Mouse (Mus musculus) MEL (cell line): ENCODE measurements around the gene Mybpc2. TPM values are rescaled to one million over a fixed set of nuclear protein-coding genes. Genes with fewer than 3 reads are reported as not detected.

Source experiments
- DNase-seq: peaks from one replicate; pipeline ENCODE4 v3.0.0; 2011; ENCODE audit warnings: low read depth, low spot score
- H3K27ac ChIP-seq: 2 replicates; pipeline ENCODE4 v1.5.1; 2012; ENCODE audit warnings: low read depth, mild to moderate bottlenecking, control low read depth, low read length, moderate library complexity; ENCODE audit not compliant: control insufficient read depth
- H3K27me3 ChIP-seq, 2 experiments: fragments of 150-350 bp in 1 of 2; sonication (generic) in 1 of 2; 2 replicates each; pipeline ENCODE4 v1.6.1; 2012; ENCODE audit warnings: low read length in 2 of 2, mild to moderate bottlenecking in 2 of 2, improper control_type of control experiment in 1 of 2, moderate library complexity in 1 of 2; ENCODE audit not compliant: insufficient read depth in 2 of 2, control insufficient read depth in 1 of 2
- H3K36me3 ChIP-seq, 2 experiments: 2 replicates each; pipeline ENCODE4 v1.6.1; 2012 to 2014; ENCODE audit warnings: low read length in 2 of 2, improper control_type of control experiment in 1 of 2, inconsistent platforms in 1 of 2, mild to moderate bottlenecking in 1 of 2; ENCODE audit not compliant: insufficient read depth in 2 of 2, control insufficient read depth in 1 of 2
- H3K4me1 ChIP-seq, 2 experiments: fragments of 150-350 bp in 1 of 2; sonication (generic) in 1 of 2; 2 replicates each; pipeline ENCODE4 v1.6.1; 2012; ENCODE audit warnings: low read length in 2 of 2, improper control_type of control experiment in 1 of 2, mild to moderate bottlenecking in 1 of 2; ENCODE audit not compliant: insufficient read depth in 2 of 2, control insufficient read depth in 1 of 2
- H3K4me3 ChIP-seq, 2 experiments: fragments of 150-350 bp in 1 of 2; sonication (generic) in 1 of 2; 2 replicates each; pipeline ENCODE4 v1.5.1; 2012; ENCODE audit warnings: low read depth in 2 of 2, low read length in 2 of 2, mild to moderate bottlenecking in 2 of 2, moderate library complexity in 2 of 2, control low read depth in 1 of 2, improper control_type of control experiment in 1 of 2; ENCODE audit not compliant: control insufficient read depth in 1 of 2, insufficient read depth in 1 of 2
- H3K79me2 ChIP-seq: 2 replicates; pipeline ENCODE4 v1.6.1; 2012; ENCODE audit warnings: mild to moderate bottlenecking, low read length, moderate library complexity; ENCODE audit not compliant: control insufficient read depth, poor library complexity, insufficient read depth
- H3K9ac ChIP-seq: 2 replicates; pipeline ENCODE4 v1.6.1; 2012; ENCODE audit warnings: low read depth, mild to moderate bottlenecking, control low read depth, low read length, moderate library complexity; ENCODE audit not compliant: control insufficient read depth, poor library complexity, severe bottlenecking
- H3K9me3 ChIP-seq: fragments of 150-350 bp; sonication (generic); replicated peaks from 2 replicates; pipeline ENCODE4 v1.6.1; 2012; ENCODE audit warnings: mild to moderate bottlenecking, low read length, improper control_type of control experiment, moderate library complexity; ENCODE audit not compliant: insufficient read depth
- BHLHE40 ChIP-seq: IDR thresholded peaks from 2 replicates; pipeline ENCODE4 v1.6.1; 2012; ENCODE audit warnings: low read depth, mild to moderate bottlenecking, inconsistent platforms, low read length, improper control_type of control experiment, borderline replicate concordance
- CHD1 ChIP-seq: IDR thresholded peaks from 2 replicates; pipeline ENCODE4 v1.6.1; 2012; ENCODE audit warnings: low read depth, mild to moderate bottlenecking, inconsistent platforms, low read length, improper control_type of control experiment
- CHD2 ChIP-seq: IDR thresholded peaks from 2 replicates; pipeline ENCODE4 v1.6.1; 2011; ENCODE audit warnings: low read length, improper control_type of control experiment
- ELF1 ChIP-seq: IDR thresholded peaks from 2 replicates; pipeline ENCODE4 v1.6.1; 2014; ENCODE audit warnings: low read depth, mild to moderate bottlenecking, inconsistent platforms, low read length, improper control_type of control experiment, moderate library complexity
- EP300 ChIP-seq, 2 experiments: IDR thresholded peaks; 2 replicates each; pipeline ENCODE4 v1.6.1; 2011; ENCODE audit warnings: improper control_type of control experiment in 2 of 2, low read length in 2 of 2, low read depth in 1 of 2, mild to moderate bottlenecking in 1 of 2
- ETS1 ChIP-seq: IDR thresholded peaks from 2 replicates; pipeline ENCODE4 v1.6.1; 2012; ENCODE audit warnings: low read depth, mild to moderate bottlenecking, inconsistent platforms, low read length, improper control_type of control experiment, moderate library complexity
- GATA1 ChIP-seq: IDR thresholded peaks from 2 replicates; pipeline ENCODE4 v1.6.1; 2011; ENCODE audit warnings: low read depth, low read length, improper control_type of control experiment
- JUND ChIP-seq: IDR thresholded peaks from 2 replicates; pipeline ENCODE4 v1.6.1; 2011; ENCODE audit warnings: low read depth, mild to moderate bottlenecking, improper control_type of control experiment, low read length
- KAT2A ChIP-seq: conservative IDR thresholded peaks from 2 replicates; pipeline ENCODE4 v1.6.1; 2012; ENCODE audit warnings: low read depth, low read length, improper control_type of control experiment, inconsistent platforms
- MAFK ChIP-seq: IDR thresholded peaks from 2 replicates; pipeline ENCODE4 v1.6.1; 2011; ENCODE audit warnings: low read depth, mild to moderate bottlenecking, low read length, improper control_type of control experiment, borderline replicate concordance
- MAZ ChIP-seq: IDR thresholded peaks from 2 replicates; pipeline ENCODE4 v1.6.1; 2012; ENCODE audit warnings: low read depth, mild to moderate bottlenecking, inconsistent platforms, low read length, improper control_type of control experiment
- MEF2A ChIP-seq: IDR thresholded peaks from 2 replicates; pipeline ENCODE4 v1.6.1; 2014; ENCODE audit warnings: low read depth, mild to moderate bottlenecking, inconsistent platforms, low read length, improper control_type of control experiment; ENCODE audit not compliant: poor library complexity, insufficient replicate concordance, severe bottlenecking; ENCODE audit errors: extremely low read depth
- MYB ChIP-seq: IDR thresholded peaks from 2 replicates; pipeline ENCODE4 v1.6.1; 2011; ENCODE audit warnings: mild to moderate bottlenecking, low read depth, low read length, improper control_type of control experiment
- MYC ChIP-seq: IDR thresholded peaks from 2 replicates; pipeline ENCODE4 v1.6.1; 2011; ENCODE audit warnings: low read depth, mild to moderate bottlenecking, low read length, improper control_type of control experiment, moderate library complexity
- NELFE ChIP-seq: IDR thresholded peaks from 2 replicates; pipeline ENCODE4 v1.6.1; 2011; ENCODE audit warnings: low read depth, low read length, improper control_type of control experiment
- POLR2A ChIP-seq, 2 experiments: IDR thresholded peaks; 2 replicates each; pipeline ENCODE4 v1.6.1; 2011 to 2012; ENCODE audit warnings: low read length in 2 of 2, mild to moderate bottlenecking in 2 of 2, control low read depth in 1 of 2, improper control_type of control experiment in 1 of 2, low read depth in 1 of 2, moderate library complexity in 1 of 2; ENCODE audit not compliant: control insufficient read depth in 1 of 2, insufficient read depth in 1 of 2, poor library complexity in 1 of 2
- RAD21 ChIP-seq: IDR thresholded peaks from 2 replicates; pipeline ENCODE4 v1.6.1; 2011; ENCODE audit warnings: mild to moderate bottlenecking, low read depth, low read length, improper control_type of control experiment
- RCOR1 ChIP-seq: IDR thresholded peaks from 2 replicates; pipeline ENCODE4 v1.6.1; 2012; ENCODE audit warnings: low read depth, mild to moderate bottlenecking, inconsistent platforms, low read length, improper control_type of control experiment
- SIN3A ChIP-seq: IDR thresholded peaks from 2 replicates; pipeline ENCODE4 v1.6.1; 2012; ENCODE audit warnings: low read length, improper control_type of control experiment, inconsistent platforms
- TAL1 ChIP-seq: IDR thresholded peaks from 2 replicates; pipeline ENCODE4 v1.6.1; 2012; ENCODE audit warnings: mild to moderate bottlenecking, inconsistent platforms, low read length, moderate library complexity, mixed read lengths
- TBP ChIP-seq: IDR thresholded peaks from 2 replicates; pipeline ENCODE4 v1.8.0; 2011; ENCODE audit warnings: low read depth, low read length, improper control_type of control experiment
- USF1 ChIP-seq: IDR thresholded peaks from 2 replicates; pipeline ENCODE4 v1.6.1; 2014; ENCODE audit warnings: low read depth, mild to moderate bottlenecking, inconsistent platforms, low read length, improper control_type of control experiment, moderate library complexity
- USF2 ChIP-seq, 2 experiments: IDR thresholded peaks; 2 replicates each; pipeline ENCODE4 v1.6.1; 2011 to 2012; ENCODE audit warnings: improper control_type of control experiment in 2 of 2, low read length in 2 of 2, borderline replicate concordance in 1 of 2, inconsistent platforms in 1 of 2, low read depth in 1 of 2, mild to moderate bottlenecking in 1 of 2; ENCODE audit not compliant: insufficient read depth in 1 of 2
- ZKSCAN1 ChIP-seq: IDR thresholded peaks from 2 replicates; pipeline ENCODE4 v1.6.1; 2012; ENCODE audit warnings: low read depth, mild to moderate bottlenecking, inconsistent platforms, low read length, improper control_type of control experiment, moderate library complexity
- ZMIZ1 ChIP-seq: IDR thresholded peaks from 2 replicates; pipeline ENCODE4 v1.6.1; 2012; ENCODE audit warnings: low read depth, mild to moderate bottlenecking, inconsistent platforms, low read length, improper control_type of control experiment, moderate library complexity
- polyA plus RNA-seq, 2 experiments: library from polyadenylated mRNA; stranded (reverse) in 1 of 2; unstranded in 1 of 2; fragments of >175 nt in 1 of 2; fragments of >200 nt in 1 of 2; gene quantifications; 2 replicates each; pipeline versions ENCODE4 v1.2.1 to v1.2.4; 2012; ENCODE audit warnings: low replicate concordance in 2 of 2, low read depth in 1 of 2; ENCODE audit not compliant: insufficient read length in 2 of 2, insufficient read depth in 1 of 2, missing spikeins in 1 of 2
- total RNA-seq: library from RNA; depleted of rRNA; stranded (reverse); fragments of 300-350 nt; gene quantifications from 2 replicates; pipeline ENCODE4 v1.2.3, GENCODE M21; 2012

The Mybpc2 gene
- total and polyA plus RNA-seq, 3 experiments: not detected

GRCm38 (mm10) chr7:44532918-44533745 lies 8.7 kb upstream of the Mybpc2 start:
- Histone ChIP-seq H3K79me2 (no peaks in the 10 kb centered on the region), H3K9ac (no peak overlapping the region), H3K27me3 (no peaks in the 10 kb centered on the region), H3K27ac (no peak overlapping the region), H3K4me1 (peaks cover 0 to 6% of the 10 kb centered on the region in 2 experiments; a peak in 2 of 4 replicates), H3K9me3 (no peaks in the 10 kb centered on the region), H3K36me3 (0 out of 4 replicates have a peak, but pooled peaks cover 0 to 2% of the 10 kb centered on the region in 2 experiments), H3K4me3 (no peak overlapping the region)
- TF ChIP-seq ZMIZ1: no peak
- no peak for TF ChIP-seq ETS1
- no peak for DNase-seq

- 0 out of 4 replicates have a peak, but pooled peaks cover 0 to 2% of the 10 kb centered on the region in 2 experiments for H3K36me3 ChIP-seq
- peaks cover 0 to 6% of the 10 kb centered on the region in 2 experiments; a peak in 2 of 4 replicates for H3K4me1 ChIP-seq
These were observed 7.7 kb upstream of the Mybpc2 start, which contains the start of gene Spib for GRCm38 (mm10) chr7:44531946-44532732. Gene Spib (minus strand): TSS chr7:44532071.

GRCm38 (mm10) chr7:44531207-44531606 lies 6.8 kb upstream of the Mybpc2 start:
- Histone ChIP-seq H3K9ac (no peak overlapping the region), H3K36me3 (0 out of 4 replicates have a peak, but pooled peaks cover 0 to 2% of the 10 kb centered on the region in 2 experiments), H3K4me1 (peaks cover 0 to 6% of the 10 kb centered on the region in 2 experiments; a peak in 2 of 4 replicates)
- TF ChIP-seq RCOR1: no peak
- TF ChIP-seq MAFK: no peak
- no peak for TF ChIP-seq ZKSCAN1
- no peak for TF ChIP-seq CHD2
- TF ChIP-seq EP300 (IDR thresholded peaks at IDR 0.05; ENCODE audit: low read depth in 1 of 2, low read length in 2 of 2): no peak
- TF ChIP-seq ZMIZ1: no peak
- no peak for TF ChIP-seq BHLHE40
- TF ChIP-seq MYB: no peak
- TF ChIP-seq USF1: no peak
- TF ChIP-seq USF2 (IDR thresholded peaks at IDR 0.05; ENCODE audit: borderline replicate concordance in 1 of 2, insufficient read depth in 1 of 2, low read depth in 1 of 2, low read length in 2 of 2): no peak
- no peak for TF ChIP-seq RAD21
- TF ChIP-seq GATA1: no peak
- TF ChIP-seq SIN3A: no peak

More at GRCm38 (mm10) chr7:44531946-44532732, 7.7 kb upstream of the Mybpc2 start, which contains the start of gene Spib:
- H3K27ac ChIP-seq: no peak within 1 kb of the TSS
- no peaks in the 10 kb centered on the region for H3K27me3 ChIP-seq
- no peak within 1 kb of the TSS for H3K4me3 ChIP-seq
- TF ChIP-seq KAT2A (no peak), ZKSCAN1 (no peak), MYB (no peak), MEF2A (no peak), RCOR1 (no peak), USF2 (IDR thresholded peaks at IDR 0.05; ENCODE audit: borderline replicate concordance in 1 of 2, insufficient read depth in 1 of 2, low read depth in 1 of 2, low read length in 2 of 2) (no peak), CHD1 (no peak), BHLHE40 (no peak), MAFK (no peak), NELFE (no peak), MAZ (no peak), JUND (no peak), TAL1 (no peak), GATA1 (no peak), POLR2A (IDR thresholded peaks at IDR 0.05; ENCODE audit: control insufficient read depth in 1 of 2, insufficient read depth in 1 of 2, low read depth in 1 of 2, low read length in 2 of 2, poor library complexity in 1 of 2) (no peak), ELF1 (no peak), USF1 (no peak), MYC (no peak), TBP (no peak)
- TF ChIP-seq, all 39 proteins: peak for 0
- Histone ChIP-seq H3K9me3 (no peaks in the 10 kb centered on the region), H3K79me2 (no peaks in the 10 kb centered on the region; the same call in 1 of the 2 replicates), H3K9ac (no peak within 1 kb of the TSS)
- no peak for DNase-seq

More at GRCm38 (mm10) chr7:44531207-44531606, 6.8 kb upstream of the Mybpc2 start:
- no peak overlapping the region for H3K27ac ChIP-seq
- no peak overlapping the region for H3K4me3 ChIP-seq
- DNase-seq: no peak
- H3K27me3 ChIP-seq: no peaks in the 10 kb centered on the region
- H3K9me3 ChIP-seq: no peaks in the 10 kb centered on the region
- no peaks in the 10 kb centered on the region; the same call in 1 of the 2 replicates for H3K79me2 ChIP-seq
